Mouse (Mus musculus): ENCODE measurements at regions not wholly inside any gene's neighbourhood (a gene's known extent, or its start where the extent isn't known, plus 50 kb on each side); places are given as distances from the start of the nearest gene placed in this dataset.

DNA sequence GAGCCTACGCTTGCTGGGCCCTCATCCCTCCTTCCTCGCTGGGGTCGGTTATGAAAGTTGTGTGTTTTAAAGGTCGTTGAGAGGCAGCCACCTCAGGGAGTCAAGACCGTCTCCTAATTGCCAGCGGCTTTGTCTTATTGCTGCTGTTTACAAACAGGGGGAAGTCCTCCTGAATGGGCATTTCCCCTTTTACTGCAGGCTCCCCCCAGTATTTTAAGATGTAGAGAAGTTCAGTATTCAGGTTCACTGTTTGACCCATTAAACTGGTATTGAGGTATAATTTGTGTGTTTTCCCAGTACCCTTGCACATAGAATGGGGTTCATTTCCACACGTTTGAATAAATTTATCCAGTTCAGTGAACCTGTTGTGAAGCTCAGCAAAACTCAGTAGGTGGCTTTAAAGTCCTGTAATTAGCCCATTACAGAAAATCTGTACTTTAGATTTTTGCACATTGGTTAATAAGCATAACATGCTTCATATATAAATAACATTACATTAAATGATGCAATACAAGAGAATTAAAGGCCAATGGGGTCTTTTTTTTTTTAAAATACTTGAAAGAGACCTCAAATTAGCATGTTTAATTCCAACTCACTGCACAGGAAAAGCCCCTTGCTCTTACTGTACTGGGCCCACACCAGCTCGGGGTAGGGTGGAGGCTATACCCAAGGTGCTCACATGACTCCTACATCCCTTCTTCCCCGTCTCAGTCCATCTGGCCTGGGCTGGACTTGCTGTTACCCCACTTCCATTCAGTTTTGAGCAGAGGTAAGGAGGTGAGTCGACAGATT, 63.7 kb downstream of the Nkx2-1 start:
- H3K36me3 ChIP-seq, result no peaks in the 10 kb centered on the region
- H3K9me3 ChIP-seq (replicated peaks), result no peaks in the 10 kb centered on the region
- H3K4me1 ChIP-seq, result peaks cover 2% of the 10 kb centered on the region; the same call in 1 of the 2 replicates
- 73% methylated on average over 10 of the region's 10 CpGs for WGBS
- no peaks in the 10 kb centered on the region for H3K27me3 ChIP-seq (ENCODE audit: low read depth, poor library complexity, severe bottlenecking)
- no peak overlapping the region for H3K27ac ChIP-seq
- no peak for DNase-seq (ENCODE audit: low spot score)
- H3K4me3 ChIP-seq, result no peak overlapping the region

GRCm38 (mm10) chr12:56470932-56471500, 65.7 kb downstream of the Nkx2-1 start:
- Histone ChIP-seq H3K27ac (no peak overlapping the region), H3K4me3 (no peak overlapping the region), H3K4me1 (peaks cover 2% of the 10 kb centered on the region; the same call in 1 of the 2 replicates), H3K9me3 (replicated peaks) (no peaks in the 10 kb centered on the region), H3K27me3 (ENCODE audit: low read depth, poor library complexity, severe bottlenecking) (no peaks in the 10 kb centered on the region), H3K36me3 (no peaks in the 10 kb centered on the region)
- WGBS, result 81% methylated on average over 10 of the region's 10 CpGs
- no peak for DNase-seq (ENCODE audit: low spot score)

DNA sequence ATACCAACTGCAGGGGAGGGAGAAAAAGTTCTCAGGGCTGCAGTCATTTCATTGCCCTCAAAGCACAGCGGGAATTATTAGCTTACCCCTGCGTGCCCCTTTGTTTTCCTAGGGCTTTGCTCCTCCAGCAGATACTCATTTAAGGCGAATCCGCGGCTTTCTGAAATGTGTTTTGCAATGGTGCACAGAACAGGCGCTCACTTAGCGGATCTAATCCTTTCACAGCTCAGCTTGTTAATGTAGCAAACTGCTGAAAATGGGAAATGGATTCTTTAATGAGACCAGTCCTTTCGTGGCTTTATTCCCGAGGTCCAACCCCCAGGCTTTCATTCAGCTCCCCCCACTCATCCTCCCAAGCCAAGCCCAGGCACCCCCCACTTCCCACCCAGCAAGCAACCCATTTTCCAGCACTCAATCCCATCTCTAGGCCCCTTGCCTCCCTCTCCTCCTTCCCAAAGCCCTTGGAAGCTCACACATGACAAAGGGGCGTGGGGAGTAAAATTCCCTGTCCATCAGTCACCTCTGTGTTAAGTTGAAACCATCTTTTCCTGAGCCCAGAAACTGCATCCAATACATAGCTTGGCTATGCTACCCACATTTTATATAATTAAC, 77.1 kb downstream of the Nkx2-1 start:
- Histone ChIP-seq H3K9me3 (replicated peaks) (no peaks in the 10 kb centered on the region), H3K36me3 (no peaks in the 10 kb centered on the region), H3K27me3 (ENCODE audit: low read depth, poor library complexity, severe bottlenecking) (peaks cover 58% of the 10 kb centered on the region), H3K4me1 (peaks cover 31% of the 10 kb centered on the region), H3K27ac (no peak overlapping the region), H3K4me3 (peak overlapping the region; percentile 32)
- WGBS, result 5% methylated on average over 10 of the region's 10 CpGs
- DNase-seq (ENCODE audit: low spot score), result peak; percentile 33

DNA sequence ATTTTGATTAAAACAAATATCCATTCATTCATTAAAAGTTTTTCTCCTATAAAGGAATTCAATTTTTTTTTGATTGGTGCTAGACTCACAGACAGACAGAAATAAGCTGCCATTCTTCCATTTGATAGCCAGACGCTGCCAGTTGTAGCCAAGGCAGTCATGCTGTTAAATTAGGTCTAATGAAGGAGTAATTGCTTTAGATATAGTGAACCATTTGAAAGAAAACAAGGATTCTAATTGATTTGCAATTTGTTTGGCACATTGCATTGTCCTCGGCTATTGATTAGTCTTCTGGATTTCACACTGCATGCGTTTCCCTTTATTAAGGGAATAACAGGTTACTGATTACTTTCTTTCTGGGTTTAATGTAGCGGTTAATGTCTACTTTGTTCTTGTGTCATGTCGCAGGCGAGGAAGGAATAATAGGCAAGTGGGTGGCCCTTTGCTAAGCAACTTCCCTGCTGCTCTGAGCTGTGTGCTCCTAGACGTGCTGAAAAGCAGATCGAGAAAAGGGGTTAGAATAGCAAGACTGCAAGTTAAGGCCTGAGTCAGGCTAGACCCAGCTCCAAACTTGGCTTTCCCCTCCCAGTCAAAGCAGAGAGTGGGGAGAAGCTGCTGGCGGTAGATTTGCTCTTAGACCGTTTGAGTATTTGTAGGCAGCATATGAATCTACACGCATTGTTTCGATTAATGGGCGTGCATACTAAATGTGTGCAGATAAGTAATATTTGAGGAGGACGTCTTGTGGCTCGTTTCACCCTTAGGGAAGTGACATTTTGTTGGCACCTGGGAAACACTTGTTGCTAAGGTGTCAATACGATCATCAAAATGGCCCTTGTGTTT, 77.8 kb downstream of the Nkx2-1 start:
- peak overlapping the region; percentile 32 for H3K4me3 ChIP-seq
- no peak overlapping the region for H3K27ac ChIP-seq
- H3K27me3 ChIP-seq (ENCODE audit: low read depth, poor library complexity, severe bottlenecking), result peaks cover 52% of the 10 kb centered on the region

GRCm38 (mm10) chr12:56457951-56458350, 78.8 kb downstream of the Nkx2-1 start:
- Histone ChIP-seq H3K4me3 (no peak overlapping the region), H3K9me3 (replicated peaks) (no peaks in the 10 kb centered on the region), H3K36me3 (no peaks in the 10 kb centered on the region), H3K27ac (no peak overlapping the region), H3K27me3 (ENCODE audit: low read depth, poor library complexity, severe bottlenecking) (peaks cover 51% of the 10 kb centered on the region), H3K4me1 (peaks cover 31% of the 10 kb centered on the region)
- 44% methylated on average over 5 of the region's 5 CpGs for WGBS
- DNase-seq (ENCODE audit: low spot score), result no peak

More for the DNA sequence above, 77.8 kb downstream of the Nkx2-1 start:
- 9% methylated on average over 16 of the region's 16 CpGs for WGBS
- DNase-seq (ENCODE audit: low spot score), result peak; percentile 33
- Histone ChIP-seq H3K4me1 (peaks cover 31% of the 10 kb centered on the region), H3K36me3 (no peaks in the 10 kb centered on the region), H3K9me3 (replicated peaks) (no peaks in the 10 kb centered on the region)

GRCm38 (mm10) chr12:56457356-56457755, 79.4 kb downstream of the Nkx2-1 start:
- Histone ChIP-seq H3K27ac (no peak overlapping the region), H3K36me3 (no peaks in the 10 kb centered on the region), H3K4me3 (no peak overlapping the region), H3K4me1 (peaks cover 31% of the 10 kb centered on the region), H3K27me3 (ENCODE audit: low read depth, poor library complexity, severe bottlenecking) (peaks cover 48% of the 10 kb centered on the region), H3K9me3 (replicated peaks) (no peaks in the 10 kb centered on the region)
- WGBS, result 0% methylated on average over 2 of the region's 2 CpGs
- no peak for DNase-seq (ENCODE audit: low spot score)

DNA sequence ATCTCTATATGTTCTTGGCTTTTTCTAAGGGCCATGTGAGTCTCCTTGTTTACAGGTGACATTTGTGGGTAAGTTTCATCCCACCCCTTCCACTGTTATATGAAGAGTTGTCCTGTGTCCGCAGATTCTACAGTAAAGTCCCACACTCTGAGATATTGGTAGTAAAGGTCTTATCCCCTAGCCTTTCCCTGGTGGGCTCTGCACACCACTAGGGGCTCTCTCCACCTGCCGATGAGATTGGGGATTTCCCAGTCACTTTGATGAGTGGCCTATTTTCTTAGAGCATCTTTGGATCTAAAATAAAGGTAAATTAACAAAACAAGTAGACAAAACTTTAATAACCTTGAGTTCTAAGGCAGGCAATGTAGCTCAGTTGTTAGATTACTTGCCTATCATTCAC, 86.4 kb downstream of the Nkx2-1 start:
- no peaks in the 10 kb centered on the region for H3K9me3 ChIP-seq (replicated peaks)
- DNase-seq (ENCODE audit: low spot score), result no peak
- no peak overlapping the region for H3K4me3 ChIP-seq
- H3K4me1 ChIP-seq, result no peaks in the 10 kb centered on the region
- H3K27ac ChIP-seq, result no peak overlapping the region
- WGBS, result 78% methylated on average over 2 of the region's 2 CpGs
- no peaks in the 10 kb centered on the region for H3K36me3 ChIP-seq
- H3K27me3 ChIP-seq (ENCODE audit: low read depth, poor library complexity, severe bottlenecking), result peaks cover 47% of the 10 kb centered on the region

GRCm38 (mm10) chr12:56448786-56449564, 87.7 kb downstream of the Nkx2-1 start:
- Histone ChIP-seq H3K27ac (no peak overlapping the region), H3K4me1 (no peaks in the 10 kb centered on the region), H3K4me3 (no peak overlapping the region), H3K27me3 (ENCODE audit: low read depth, poor library complexity, severe bottlenecking) (peaks cover 56% of the 10 kb centered on the region), H3K9me3 (replicated peaks) (no peaks in the 10 kb centered on the region), H3K36me3 (no peaks in the 10 kb centered on the region)
- DNase-seq (ENCODE audit: low spot score), result no peak
- 87% methylated on average over 12 of the region's 12 CpGs for WGBS

GRCm38 (mm10) chr12:56441166-56441817, 95.4 kb downstream of the Nkx2-1 start:
- Histone ChIP-seq H3K36me3 (no peaks in the 10 kb centered on the region), H3K27me3 (ENCODE audit: low read depth, poor library complexity, severe bottlenecking) (peaks cover 64% of the 10 kb centered on the region), H3K4me3 (no peak overlapping the region), H3K27ac (no peak overlapping the region), H3K9me3 (replicated peaks) (no peaks in the 10 kb centered on the region), H3K4me1 (peaks cover 28% of the 10 kb centered on the region)
- peak; percentile 42 for DNase-seq (ENCODE audit: low spot score)
- WGBS, result 43% methylated on average over 8 of the region's 8 CpGs

DNA sequence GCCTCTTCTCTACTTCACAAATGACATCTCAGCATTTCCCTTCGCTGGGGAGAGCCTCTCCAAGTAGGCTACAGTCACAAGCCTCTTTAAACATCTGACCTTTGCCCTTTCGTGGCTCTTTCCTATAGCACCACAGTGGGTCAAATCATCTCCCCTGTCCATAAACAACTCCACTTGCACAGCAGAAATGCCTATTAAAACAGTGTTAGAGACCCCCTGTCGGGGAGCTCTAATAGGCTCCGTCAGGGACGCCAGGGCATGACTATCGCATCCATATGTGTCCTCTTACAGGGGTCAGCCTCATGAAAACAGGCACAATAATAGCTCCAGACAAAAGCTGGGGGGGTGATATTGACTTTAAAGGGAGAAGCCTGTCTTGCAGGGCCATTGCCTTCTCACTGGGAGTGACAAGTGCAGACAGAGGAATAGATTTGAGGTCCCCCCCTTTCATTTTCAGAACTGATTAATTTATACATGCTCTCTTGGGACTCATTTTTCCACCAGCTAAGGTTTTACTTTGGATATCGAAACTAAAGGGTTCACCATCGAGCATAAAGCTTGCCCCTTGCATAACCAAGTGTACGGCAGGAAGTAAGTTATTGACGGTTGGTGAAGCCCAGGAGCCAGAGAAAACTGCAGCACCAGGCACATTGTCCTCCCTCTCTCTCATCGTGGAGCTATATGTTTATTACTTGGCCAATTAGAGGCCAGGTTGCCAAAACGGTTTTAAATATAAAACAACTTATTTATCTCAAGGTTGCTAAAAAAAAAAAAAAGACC, 94.6 kb upstream of the Mbip start:
- WGBS, result 31% methylated on average over 12 of the region's 12 CpGs
- Histone ChIP-seq H3K4me3 (peak overlapping the region; percentile 26; the same call in 1 of the 2 replicates), H3K27me3 (ENCODE audit: low read depth, poor library complexity, severe bottlenecking) (peaks cover 61% of the 10 kb centered on the region), H3K27ac (no peak overlapping the region), H3K36me3 (no peaks in the 10 kb centered on the region), H3K9me3 (replicated peaks) (no peaks in the 10 kb centered on the region), H3K4me1 (peaks cover 28% of the 10 kb centered on the region)
- DNase-seq (ENCODE audit: low spot score), result peak; percentile 68

DNA sequence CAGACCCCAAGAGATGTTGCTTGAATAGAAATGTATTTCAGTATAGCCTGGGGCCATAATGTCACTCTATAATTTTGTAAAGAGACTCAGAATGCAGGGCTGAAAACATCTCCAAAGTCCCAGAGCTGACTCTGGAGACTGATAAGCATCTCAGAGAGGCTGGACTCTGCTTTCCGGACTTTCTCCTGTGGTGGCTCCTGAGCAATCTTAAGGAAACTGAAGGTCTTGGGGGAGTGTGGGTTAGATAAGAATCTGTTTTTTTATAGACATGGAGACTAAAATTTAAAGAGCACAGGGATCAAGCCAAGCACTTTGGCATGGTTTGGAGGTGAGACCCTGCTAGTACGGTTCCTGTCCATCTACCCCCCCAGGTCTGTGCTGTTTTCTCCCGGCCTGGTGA, 92.7 kb upstream of the Mbip start:
- Histone ChIP-seq H3K4me1 (peaks cover 28% of the 10 kb centered on the region), H3K27ac (no peak overlapping the region), H3K9me3 (replicated peaks) (no peaks in the 10 kb centered on the region), H3K4me3 (no peak overlapping the region), H3K27me3 (ENCODE audit: low read depth, poor library complexity, severe bottlenecking) (peaks cover 52% of the 10 kb centered on the region), H3K36me3 (no peaks in the 10 kb centered on the region)
- DNase-seq (ENCODE audit: low spot score), result no peak
- WGBS, result 78% methylated on average over 3 of the region's 3 CpGs

All from limb, embryonic 10.5 days (tissue).